Mouse (Mus musculus): ENCODE data around the gene Cpne4. TPM values are rescaled to one million over a fixed set of nuclear protein-coding genes. Genes with fewer than 3 reads are reported as not detected.

Cpne4 gene
- polyA plus RNA-seq, 1 experiment, result not detected

DNA sequence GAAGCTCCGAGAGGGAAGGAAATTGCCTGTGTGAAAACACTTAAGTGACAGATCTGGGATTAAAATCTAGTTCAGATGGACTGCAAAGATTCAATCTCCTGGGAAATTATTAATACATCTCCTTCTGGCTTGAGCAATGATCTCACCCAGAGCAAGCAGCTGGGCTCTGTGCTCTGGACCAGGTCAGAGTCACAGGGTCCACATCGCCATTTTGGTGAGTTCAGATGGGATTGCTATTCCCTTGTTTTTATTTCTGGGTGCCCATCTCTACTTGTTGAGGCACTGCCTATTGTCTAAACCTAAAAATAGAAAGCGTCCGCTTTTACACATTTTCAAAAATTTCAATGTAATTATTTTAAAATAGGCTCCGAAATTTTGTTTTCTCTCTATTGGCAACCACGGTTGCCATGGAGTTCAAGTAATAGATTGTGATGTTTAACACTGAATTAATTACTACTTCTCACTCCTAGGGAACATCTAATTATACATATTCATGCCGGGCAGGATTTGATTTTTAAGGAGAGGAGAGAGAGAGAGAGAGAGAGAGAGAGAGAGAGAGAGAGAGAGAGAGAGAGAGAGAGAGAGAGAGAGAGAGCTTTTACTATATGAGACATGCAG is 229.2 kb downstream of the Cpne4 start:
- Histone ChIP-seq H3K27ac (ENCODE audit: insufficient read depth, low read length) (no peak overlapping the region), H3K4me3 (ENCODE audit: low read depth, low read length) (no peak overlapping the region), H3K9ac (ENCODE audit: low read depth, poor library complexity, severe bottlenecking) (no peak overlapping the region), H3K4me1 (ENCODE audit: control insufficient read depth, insufficient read depth, low read length) (no peaks in the 10 kb centered on the region), H3K9me3 (replicated peaks; ENCODE audit: control insufficient read depth, insufficient read depth, low read length, poor library complexity, severe bottlenecking) (no peaks in the 10 kb centered on the region), H3K27me3 (ENCODE audit: control insufficient read depth, insufficient read depth, low read length, poor library complexity, severe bottlenecking) (no peaks in the 10 kb centered on the region), H3K36me3 (ENCODE audit: control insufficient read depth, insufficient read depth, low read length, poor library complexity, severe bottlenecking) (no peaks in the 10 kb centered on the region)
- TF ChIP-seq POLR2A (IDR thresholded peaks at IDR 0.05; ENCODE audit: insufficient read depth, low read length) (no peak), EP300 (IDR thresholded peaks at IDR 0.05; ENCODE audit: insufficient read depth, low read depth, low read length) (no peak), CTCF (IDR thresholded peaks at IDR 0.05; ENCODE audit: low read depth, low read length) (no peak)

DNA sequence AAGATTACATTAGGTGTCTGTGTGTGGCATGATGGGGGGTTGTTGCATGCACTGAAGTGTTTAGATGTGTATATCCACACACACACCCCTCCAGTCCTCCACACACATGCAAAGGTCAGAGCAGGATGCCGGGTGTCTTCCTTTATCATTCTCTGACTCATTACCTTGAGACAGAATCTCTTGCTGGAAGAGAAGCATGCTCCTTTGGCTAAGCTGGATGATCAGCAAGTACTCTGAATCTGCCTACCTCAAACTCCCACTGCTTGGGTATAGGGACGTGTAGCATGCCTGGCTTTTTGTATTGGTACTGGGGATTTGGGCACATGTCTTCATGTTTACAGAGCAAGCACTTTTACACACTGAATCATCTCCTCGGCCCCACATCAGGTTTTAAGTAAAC is 230.0 kb downstream of the Cpne4 start:
- TF ChIP-seq CTCF (IDR thresholded peaks at IDR 0.05; ENCODE audit: low read depth, low read length) (no peak), EP300 (IDR thresholded peaks at IDR 0.05; ENCODE audit: insufficient read depth, low read depth, low read length) (no peak), POLR2A (IDR thresholded peaks at IDR 0.05; ENCODE audit: insufficient read depth, low read length) (no peak)
- no peaks in the 10 kb centered on the region for H3K4me1 ChIP-seq (ENCODE audit: control insufficient read depth, insufficient read depth, low read length)
- H3K27me3 ChIP-seq (ENCODE audit: control insufficient read depth, insufficient read depth, low read length, poor library complexity, severe bottlenecking), result no peaks in the 10 kb centered on the region

DNA sequence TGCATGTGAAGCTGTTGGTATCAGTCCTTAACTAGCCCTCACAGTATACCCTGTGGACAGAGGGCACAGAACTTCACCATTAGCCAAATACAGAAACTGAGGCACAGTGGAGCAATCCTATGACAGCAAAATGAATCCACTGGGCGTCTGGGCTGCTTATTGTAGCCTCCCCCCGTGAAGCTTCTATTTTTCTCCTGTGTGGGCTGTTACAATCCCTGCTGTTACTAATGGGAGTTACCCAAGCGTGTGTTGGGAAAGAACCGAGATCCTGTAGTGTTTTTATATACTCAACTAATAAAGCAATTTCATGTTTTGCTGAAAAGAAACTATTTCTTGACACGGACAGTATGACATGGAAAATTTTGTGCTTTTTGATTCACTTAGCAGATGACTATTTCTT is 230.7 kb downstream of the Cpne4 start:
- no peak overlapping the region for H3K9ac ChIP-seq (ENCODE audit: low read depth, poor library complexity, severe bottlenecking)

More for the DNA sequence above, 230.0 kb downstream of the Cpne4 start:
- no peaks in the 10 kb centered on the region for H3K9me3 ChIP-seq (replicated peaks; ENCODE audit: control insufficient read depth, insufficient read depth, low read length, poor library complexity, severe bottlenecking)
- no peak overlapping the region for H3K27ac ChIP-seq (ENCODE audit: insufficient read depth, low read length)
- H3K4me3 ChIP-seq (ENCODE audit: low read depth, low read length), result no peak overlapping the region
- H3K36me3 ChIP-seq (ENCODE audit: control insufficient read depth, insufficient read depth, low read length, poor library complexity, severe bottlenecking), result no peaks in the 10 kb centered on the region
- no peak overlapping the region for H3K9ac ChIP-seq (ENCODE audit: low read depth, poor library complexity, severe bottlenecking)

DNA sequence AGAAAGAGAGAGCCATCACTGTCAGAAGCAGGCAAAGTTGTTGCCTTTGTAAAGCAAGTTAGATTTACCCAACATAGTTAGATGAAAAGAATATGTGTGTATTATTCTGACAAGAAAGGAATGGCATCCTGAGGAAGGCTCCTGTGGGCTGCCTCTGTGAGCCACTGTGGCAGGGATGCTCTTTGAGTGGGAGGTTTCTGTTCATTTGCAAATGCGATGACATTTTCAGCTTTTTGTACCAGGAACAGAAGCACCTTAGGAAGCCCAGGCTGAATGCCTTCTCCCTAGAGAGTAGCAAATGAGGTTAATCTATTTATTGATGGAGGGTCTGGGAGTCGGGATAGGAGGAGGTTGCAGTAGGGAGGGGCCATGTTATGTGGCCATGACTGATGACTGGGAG is 249.5 kb downstream of the Cpne4 start:
- Histone ChIP-seq H3K27me3 (ENCODE audit: control insufficient read depth, insufficient read depth, low read length, poor library complexity, severe bottlenecking) (no peaks in the 10 kb centered on the region), H3K27ac (ENCODE audit: insufficient read depth, low read length) (no peak overlapping the region), H3K4me1 (ENCODE audit: control insufficient read depth, insufficient read depth, low read length) (no peaks in the 10 kb centered on the region), H3K9ac (ENCODE audit: low read depth, poor library complexity, severe bottlenecking) (no peak overlapping the region), H3K4me3 (ENCODE audit: low read depth, low read length) (no peak overlapping the region), H3K9me3 (replicated peaks; ENCODE audit: control insufficient read depth, insufficient read depth, low read length, poor library complexity, severe bottlenecking) (no peaks in the 10 kb centered on the region), H3K36me3 (ENCODE audit: control insufficient read depth, insufficient read depth, low read length, poor library complexity, severe bottlenecking) (no peaks in the 10 kb centered on the region)
- TF ChIP-seq EP300 (IDR thresholded peaks at IDR 0.05; ENCODE audit: insufficient read depth, low read depth, low read length) (no peak), POLR2A (IDR thresholded peaks at IDR 0.05; ENCODE audit: insufficient read depth, low read length) (no peak), CTCF (IDR thresholded peaks at IDR 0.05; ENCODE audit: low read depth, low read length) (no peak)

More for the DNA sequence above, 230.7 kb downstream of the Cpne4 start:
- H3K9me3 ChIP-seq (replicated peaks; ENCODE audit: control insufficient read depth, insufficient read depth, low read length, poor library complexity, severe bottlenecking), result no peaks in the 10 kb centered on the region
- TF ChIP-seq CTCF (IDR thresholded peaks at IDR 0.05; ENCODE audit: low read depth, low read length) (no peak), EP300 (IDR thresholded peaks at IDR 0.05; ENCODE audit: insufficient read depth, low read depth, low read length) (no peak), POLR2A (IDR thresholded peaks at IDR 0.05; ENCODE audit: insufficient read depth, low read length) (no peak)
- no peaks in the 10 kb centered on the region for H3K4me1 ChIP-seq (ENCODE audit: control insufficient read depth, insufficient read depth, low read length)
- no peak overlapping the region for H3K27ac ChIP-seq (ENCODE audit: insufficient read depth, low read length)
- no peak overlapping the region for H3K4me3 ChIP-seq (ENCODE audit: low read depth, low read length)
- no peaks in the 10 kb centered on the region for H3K36me3 ChIP-seq (ENCODE audit: control insufficient read depth, insufficient read depth, low read length, poor library complexity, severe bottlenecking)
- no peaks in the 10 kb centered on the region for H3K27me3 ChIP-seq (ENCODE audit: control insufficient read depth, insufficient read depth, low read length, poor library complexity, severe bottlenecking)

DNA sequence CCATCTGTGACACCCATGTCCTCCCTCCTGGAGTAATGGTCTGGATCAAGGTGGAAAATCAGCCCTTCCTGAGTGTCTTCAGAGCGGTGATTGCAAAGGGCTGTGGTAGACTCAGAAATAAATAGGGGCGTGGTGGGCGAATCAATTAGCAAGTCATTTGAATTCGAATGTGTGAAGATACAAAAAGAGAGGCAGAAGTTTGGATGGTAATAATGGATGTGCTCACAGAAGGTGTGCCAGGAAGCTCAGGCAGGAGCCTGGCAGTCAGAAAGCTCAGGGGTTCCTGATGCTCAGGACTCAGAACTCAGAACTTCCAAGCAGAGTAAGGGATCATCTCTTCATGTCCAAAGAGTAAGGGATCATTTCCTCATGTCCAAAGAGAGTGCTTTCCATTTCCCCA is 257.7 kb downstream of the Cpne4 start:
- Histone ChIP-seq H3K4me3 (ENCODE audit: low read depth, low read length) (no peak overlapping the region), H3K9me3 (replicated peaks; ENCODE audit: control insufficient read depth, insufficient read depth, low read length, poor library complexity, severe bottlenecking) (no peaks in the 10 kb centered on the region), H3K9ac (ENCODE audit: low read depth, poor library complexity, severe bottlenecking) (no peak overlapping the region), H3K36me3 (ENCODE audit: control insufficient read depth, insufficient read depth, low read length, poor library complexity, severe bottlenecking) (no peaks in the 10 kb centered on the region), H3K27me3 (ENCODE audit: control insufficient read depth, insufficient read depth, low read length, poor library complexity, severe bottlenecking) (no peaks in the 10 kb centered on the region), H3K4me1 (ENCODE audit: control insufficient read depth, insufficient read depth, low read length) (peaks cover 1% of the 10 kb centered on the region), H3K27ac (ENCODE audit: insufficient read depth, low read length) (no peak overlapping the region)
- TF ChIP-seq CTCF (IDR thresholded peaks at IDR 0.05; ENCODE audit: low read depth, low read length), result no peak
- no peak for TF ChIP-seq EP300 (IDR thresholded peaks at IDR 0.05; ENCODE audit: insufficient read depth, low read depth, low read length)
- no peak for TF ChIP-seq POLR2A (IDR thresholded peaks at IDR 0.05; ENCODE audit: insufficient read depth, low read length)

DNA sequence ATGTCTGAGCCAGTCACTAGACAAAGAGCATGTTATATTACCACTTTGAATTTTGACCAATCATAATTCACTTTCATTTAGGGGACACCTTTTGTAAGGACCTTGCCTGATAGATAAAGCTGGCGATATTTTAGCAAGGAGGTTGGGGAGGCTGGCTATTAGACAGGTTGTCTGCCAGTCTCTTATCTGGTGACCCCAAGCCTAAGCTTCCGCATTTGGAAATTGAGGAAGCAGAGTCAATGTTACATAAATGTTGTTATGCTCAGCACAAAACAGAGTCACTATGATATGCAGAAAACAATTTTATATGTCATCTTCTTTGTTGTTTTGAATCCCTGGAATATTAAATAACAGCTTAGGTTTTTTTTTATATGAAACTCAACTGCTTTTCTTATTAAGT is 267.6 kb downstream of the Cpne4 start:
- Histone ChIP-seq H3K27ac (ENCODE audit: insufficient read depth, low read length) (no peak overlapping the region), H3K36me3 (ENCODE audit: control insufficient read depth, insufficient read depth, low read length, poor library complexity, severe bottlenecking) (no peaks in the 10 kb centered on the region), H3K9me3 (replicated peaks; ENCODE audit: control insufficient read depth, insufficient read depth, low read length, poor library complexity, severe bottlenecking) (no peaks in the 10 kb centered on the region), H3K4me3 (ENCODE audit: low read depth, low read length) (no peak overlapping the region), H3K9ac (ENCODE audit: low read depth, poor library complexity, severe bottlenecking) (no peak overlapping the region), H3K27me3 (ENCODE audit: control insufficient read depth, insufficient read depth, low read length, poor library complexity, severe bottlenecking) (no peaks in the 10 kb centered on the region), H3K4me1 (ENCODE audit: control insufficient read depth, insufficient read depth, low read length) (no peaks in the 10 kb centered on the region)
- TF ChIP-seq CTCF (IDR thresholded peaks at IDR 0.05; ENCODE audit: low read depth, low read length) (no peak), EP300 (IDR thresholded peaks at IDR 0.05; ENCODE audit: insufficient read depth, low read depth, low read length) (no peak)

All from ES-Bruce4 (cell line).